Mouse (Mus musculus) heart, adult 10 weeks (tissue): Measurements from ENCODE around the gene Vmn1r170. TPM values are rescaled to one million over a fixed set of nuclear protein-coding genes. Genes with fewer than 3 reads are reported as not detected.

Source experiments
- polyA plus RNA-seq: library from polyadenylated mRNA; stranded (reverse); fragments of 350-450 nt; fragmentation: Illumina TruSeq; extraction: RNeasy Lipid Tissue Mini Kit (QIAGEN cat#74804); gene quantifications from one replicate; pipeline ENCODE4 v1.2.3, GENCODE M21; 2014; ENCODE audit warnings: low read depth, low replicate concordance

Vmn1r170 gene
- polyA plus RNA-seq, result not detected

DNA sequence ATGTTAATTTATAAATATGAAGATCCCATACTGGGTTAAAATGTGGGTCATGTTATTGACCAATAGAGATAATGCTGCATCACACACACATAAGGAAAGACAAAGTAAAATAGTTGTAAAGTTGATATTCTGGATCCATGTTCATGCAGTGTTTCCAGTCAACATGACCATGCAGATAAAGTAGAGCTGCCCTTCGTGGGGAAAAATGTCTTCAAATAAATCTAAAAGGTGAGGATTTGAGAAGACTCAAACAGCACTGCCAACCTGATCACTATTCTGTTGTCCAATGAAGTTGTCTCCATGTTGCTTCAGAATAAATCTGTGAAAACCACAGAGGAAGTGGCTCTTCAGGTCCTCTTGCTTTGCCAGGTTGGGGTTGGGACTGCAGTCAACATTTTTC is at the start of gene Vmn1r170:
Gene Vmn1r170 (plus strand): TSS at position 301 of the 400 bp plus-strand sequence.

GRCm38 (mm10) chr7:23575226-23575625 is 30.7 kb upstream of the Vmn1r170 start, which contains the start of gene Vmn1r169:
Gene Vmn1r169 (plus strand): TSS chr7:23575526.

DNA sequence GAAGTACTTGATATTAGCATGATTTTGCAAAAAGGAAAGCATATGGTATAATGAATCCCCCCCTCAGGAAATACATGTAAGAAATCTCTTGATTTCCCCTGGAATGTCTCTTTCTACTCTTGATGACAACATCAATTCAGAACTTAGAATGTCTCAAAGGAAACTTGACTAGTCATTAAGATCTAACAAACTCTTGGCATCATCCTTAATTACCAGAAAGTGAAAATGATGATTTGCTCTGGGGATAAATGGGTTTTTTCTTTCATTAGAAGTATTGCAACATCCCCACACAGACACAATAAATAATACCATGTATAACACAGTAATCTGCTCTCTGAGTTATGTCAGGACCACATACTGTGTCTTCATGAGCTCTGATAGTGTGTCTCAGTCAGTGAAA is 24.4 kb downstream of the Vmn1r170 start, which contains the start of gene Vmn1r171:
Gene Vmn1r171 (plus strand): TSS at position 301 of the 400 bp plus-strand sequence.

Other genes with a start within 250 kb of the Vmn1r170 start
- not detected for gene Nlrp5, start 220.3 kb upstream of the Vmn1r170 start, polyA plus RNA-seq
- gene Vmn1r167, start 99.0 kb upstream of the Vmn1r170 start, polyA plus RNA-seq, result not detected
- not detected for gene Vmn1r168, start 66.4 kb upstream of the Vmn1r170 start, polyA plus RNA-seq
- not detected for gene Vmn1r169, start 30.6 kb upstream of the Vmn1r170 start, polyA plus RNA-seq
- gene Vmn1r171, start 24.5 kb downstream of the Vmn1r170 start, polyA plus RNA-seq, result not detected
- gene Vmn1r172, start 52.1 kb downstream of the Vmn1r170 start, polyA plus RNA-seq, result not detected
- gene Vmn1r173, start 94.5 kb downstream of the Vmn1r170 start, polyA plus RNA-seq, result not detected
- not detected for gene Vmn1r174, start 146.1 kb downstream of the Vmn1r170 start, polyA plus RNA-seq
- gene Vmn1r175, start 204.5 kb downstream of the Vmn1r170 start, polyA plus RNA-seq, result not detected
- not detected for gene Vmn1r176, start 231.2 kb downstream of the Vmn1r170 start, polyA plus RNA-seq